Mouse (Mus musculus): ENCODE data around the gene Myo19.

The Myo19 gene

GRCm38 (mm10) chr11:84947206-84947605 is 67.3 kb downstream of the Myo19 start:
- DNase-seq, result no peak

GRCm38 (mm10) chr11:84948114-84948513 is 68.2 kb downstream of the Myo19 start:
- DNase-seq, result no peak

- DNase-seq, result no peak
Measured at GRCm38 (mm10) chr11:84948526-84948925, 68.6 kb downstream of the Myo19 start.

- no peak for DNase-seq
Measured at GRCm38 (mm10) chr11:84952611-84953010, 72.7 kb downstream of the Myo19 start.

- DNase-seq, result no peak
Measured at GRCm38 (mm10) chr11:84956400-84956799, 76.5 kb downstream of the Myo19 start.

- no peak for DNase-seq
Measured at GRCm38 (mm10) chr11:84957171-84957570, 77.2 kb downstream of the Myo19 start.

- no peak for DNase-seq
Measured at GRCm38 (mm10) chr11:84957591-84958270, 77.8 kb downstream of the Myo19 start, which contains the start of gene Car4. Car4 (plus strand) TSS chr11:84957786.

GRCm38 (mm10) chr11:84958271-84958630 is 78.3 kb downstream of the Myo19 start:
- DNase-seq, result no peak

GRCm38 (mm10) chr11:84959181-84959580 is 79.2 kb downstream of the Myo19 start:
- no peak for DNase-seq

GRCm38 (mm10) chr11:84959701-84960181 is 79.8 kb downstream of the Myo19 start:
- no peak for DNase-seq

- DNase-seq, result no peak
Measured at GRCm38 (mm10) chr11:84960291-84960690, 80.3 kb downstream of the Myo19 start.

- DNase-seq, result no peak
Measured at GRCm38 (mm10) chr11:84960780-84961179, 80.8 kb downstream of the Myo19 start.
